Mouse (Mus musculus) ES-Bruce4 (cell line): ENCODE measurements around the gene Saysd1. TPM values are rescaled to one million over a fixed set of nuclear protein-coding genes. Genes with fewer than 3 reads are reported as not detected.
A peak's percentile ranks its signal among the peaks of the same experiment; 100 is the strongest.
"Not testable (repeated sequence)": the region's sequence is repeated elsewhere in the genome, so short reads cannot be mapped to it uniquely, and the experiment has no call there.

Experiments
- H3K27ac ChIP-seq: 2 replicates; pipeline ENCODE4 v1.5.1; 2012; ENCODE audit warnings: low read length, inconsistent platforms; ENCODE audit not compliant: insufficient read depth
- H3K27me3 ChIP-seq: 2 replicates; pipeline ENCODE4 v1.6.1; 2012; ENCODE audit warnings: mild to moderate bottlenecking, low read length, inconsistent platforms; ENCODE audit not compliant: control insufficient read depth, poor library complexity, insufficient read depth, severe bottlenecking
- H3K36me3 ChIP-seq: 2 replicates; pipeline ENCODE4 v1.6.1; 2012; ENCODE audit warnings: inconsistent platforms, mild to moderate bottlenecking, low read length, moderate library complexity; ENCODE audit not compliant: control insufficient read depth, poor library complexity, insufficient read depth, severe bottlenecking
- H3K4me1 ChIP-seq: one replicate; pipeline ENCODE4 v1.8.1; 2011; ENCODE audit warnings: low read length; ENCODE audit not compliant: control insufficient read depth, insufficient read depth
- H3K4me3 ChIP-seq: 2 replicates; pipeline ENCODE4 v1.5.1; 2011; ENCODE audit warnings: low read depth, mild to moderate bottlenecking, low read length
- H3K9ac ChIP-seq: 2 replicates; pipeline ENCODE4 v1.6.1; 2012; ENCODE audit warnings: low read depth, mild to moderate bottlenecking, inconsistent platforms; ENCODE audit not compliant: poor library complexity, severe bottlenecking
- H3K9me3 ChIP-seq: replicated peaks from 2 replicates; pipeline ENCODE4 v1.6.1; 2012; ENCODE audit warnings: mild to moderate bottlenecking, low read length, inconsistent platforms; ENCODE audit not compliant: control insufficient read depth, poor library complexity, insufficient read depth, severe bottlenecking
- CTCF ChIP-seq: IDR thresholded peaks from one replicate; pipeline ENCODE4 v1.8.1; 2011; ENCODE audit warnings: low read depth, low read length
- EP300 ChIP-seq: IDR thresholded peaks from 2 replicates; pipeline ENCODE4 v1.6.1; 2011; ENCODE audit warnings: low read depth, low read length; ENCODE audit not compliant: insufficient read depth
- POLR2A ChIP-seq: IDR thresholded peaks from one replicate; pipeline ENCODE4 v1.8.1; 2011; ENCODE audit warnings: low read length; ENCODE audit not compliant: insufficient read depth
- polyA plus RNA-seq: library from polyadenylated mRNA; stranded (reverse); fragments of >200 nt; gene quantifications from 2 replicates; pipeline ENCODE4 v1.2.4, GENCODE M21; 2011; ENCODE audit warnings: low read depth; ENCODE audit not compliant: missing spikeins, insufficient read depth, insufficient read length

Gene Saysd1
- polyA plus RNA-seq, 1 experiment = 5.8 TPM

- Histone ChIP-seq H3K9ac (no peak overlapping the region), H3K4me1 (no peaks in the 10 kb centered on the region), H3K4me3 (no peak overlapping the region), H3K27ac (no peak overlapping the region), H3K36me3 (no peaks in the 10 kb centered on the region), H3K9me3 (no peaks in the 10 kb centered on the region; the same call in 1 of the 2 replicates), H3K27me3 (no peaks in the 10 kb centered on the region; the same call in 1 of the 2 replicates)
- TF ChIP-seq CTCF (no peak), EP300 (no peak), POLR2A (no peak)
Observed at GRCm38 (mm10) chr14:20039795-20040194, 98.5 kb downstream of the Saysd1 start.

- H3K27me3 ChIP-seq = no peaks in the 10 kb centered on the region
- H3K4me3 ChIP-seq = peak overlapping the region; percentile 46
- H3K4me1 ChIP-seq = no peaks in the 10 kb centered on the region
- H3K9ac ChIP-seq = no peak overlapping the region
- 0 out of 2 replicates have a peak overlapping the region, but pooled peaks have one; percentile 37 for H3K27ac ChIP-seq
- H3K36me3 ChIP-seq = no peaks in the 10 kb centered on the region
- H3K9me3 ChIP-seq = no peaks in the 10 kb centered on the region
- TF ChIP-seq EP300 (no peak), POLR2A (no peak), CTCF (no peak)
Observed at GRCm38 (mm10) chr14:20032738-20033116, 105.6 kb downstream of the Saysd1 start.

- Histone ChIP-seq H3K27ac (peak overlapping the region; percentile 37), H3K36me3 (no peaks in the 10 kb centered on the region), H3K27me3 (no peaks in the 10 kb centered on the region), H3K9ac (no peak overlapping the region), H3K4me3 (peak overlapping the region; percentile 46), H3K9me3 (no peaks in the 10 kb centered on the region), H3K4me1 (peaks cover 2% of the 10 kb centered on the region)
- TF ChIP-seq EP300 (no peak), CTCF (no peak), POLR2A (no peak)
Observed at GRCm38 (mm10) chr14:20032016-20032737, 106.2 kb downstream of the Saysd1 start.

GRCm38 (mm10) chr14:20029606-20030005, 108.7 kb downstream of the Saysd1 start:
- Histone ChIP-seq H3K9ac (no peak overlapping the region), H3K27ac (peak overlapping the region; percentile 49; the same call in 1 of the 2 replicates), H3K9me3 (no peaks in the 10 kb centered on the region), H3K4me1 (peaks cover 2% of the 10 kb centered on the region), H3K27me3 (no peaks in the 10 kb centered on the region), H3K4me3 (no peak overlapping the region), H3K36me3 (no peaks in the 10 kb centered on the region)
- no peak for TF ChIP-seq POLR2A
- TF ChIP-seq EP300 = peak; percentile 52; the same call in 1 of the 2 replicates

GRCm38 (mm10) chr14:20027475-20027874, 110.9 kb downstream of the Saysd1 start:
- H3K27ac ChIP-seq, H3K9me3 ChIP-seq, H3K9ac ChIP-seq, H3K36me3 ChIP-seq, H3K4me3 ChIP-seq, H3K27me3 ChIP-seq, H3K4me1 ChIP-seq: not testable (repeated sequence)

Other genes starting within 250 kb of the Saysd1 start
- gene Gng2, start 160.9 kb downstream of the Saysd1 start, polyA plus RNA-seq = 117 and 134 TPM in 2 replicates
- 15.8 and 21.5 TPM in 2 replicates for gene Kcnk5, start 43.3 kb upstream of the Saysd1 start, polyA plus RNA-seq
- gene Kcnk16, start 130.7 kb upstream of the Saysd1 start, polyA plus RNA-seq = not detected in 2 replicates
- gene Nudt13, start 156.2 kb upstream of the Saysd1 start, polyA plus RNA-seq = 14.0 and 16.1 TPM in 2 replicates
- gene Ecd, start 209.6 kb upstream of the Saysd1 start, polyA plus RNA-seq = 62.2 and 67.2 TPM in 2 replicates
- 37.0 and 44.9 TPM in 2 replicates for gene Fam149b, start 209.6 kb upstream of the Saysd1 start, polyA plus RNA-seq